Mouse (Mus musculus): ENCODE measurements around the gene Dpf2.
"Not testable (repeated sequence)": the region's sequence is repeated elsewhere in the genome, so short reads cannot be mapped to it uniquely, and the experiment has no call there.

Gene Dpf2

DNA sequence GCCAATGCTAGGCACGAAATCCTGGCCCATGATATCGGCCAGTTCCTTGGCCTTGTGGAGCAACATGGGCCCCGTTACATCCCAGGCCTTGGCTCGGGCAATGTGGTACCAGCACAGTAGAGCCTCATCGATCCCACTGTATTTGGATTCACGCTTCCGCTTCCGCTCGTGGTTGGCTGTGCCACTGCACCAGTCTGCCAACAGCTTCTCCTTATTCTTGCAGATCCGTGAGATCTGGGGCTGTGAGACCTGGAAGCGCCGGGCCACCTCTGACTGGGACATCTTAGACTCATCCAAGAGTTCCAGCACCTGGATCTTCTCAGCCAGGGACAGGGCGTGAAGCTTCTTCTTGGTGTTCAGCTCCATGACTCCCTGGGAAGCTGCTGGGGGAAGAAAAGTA, 20.1 kb downstream of the Dpf2 start:
- no peak for DNase-seq (ENCODE audit: low spot score)

GRCm38 (mm10) chr19:5892262-5892661, 20.5 kb downstream of the Dpf2 start:
- no peak for DNase-seq (ENCODE audit: low spot score)

DNA sequence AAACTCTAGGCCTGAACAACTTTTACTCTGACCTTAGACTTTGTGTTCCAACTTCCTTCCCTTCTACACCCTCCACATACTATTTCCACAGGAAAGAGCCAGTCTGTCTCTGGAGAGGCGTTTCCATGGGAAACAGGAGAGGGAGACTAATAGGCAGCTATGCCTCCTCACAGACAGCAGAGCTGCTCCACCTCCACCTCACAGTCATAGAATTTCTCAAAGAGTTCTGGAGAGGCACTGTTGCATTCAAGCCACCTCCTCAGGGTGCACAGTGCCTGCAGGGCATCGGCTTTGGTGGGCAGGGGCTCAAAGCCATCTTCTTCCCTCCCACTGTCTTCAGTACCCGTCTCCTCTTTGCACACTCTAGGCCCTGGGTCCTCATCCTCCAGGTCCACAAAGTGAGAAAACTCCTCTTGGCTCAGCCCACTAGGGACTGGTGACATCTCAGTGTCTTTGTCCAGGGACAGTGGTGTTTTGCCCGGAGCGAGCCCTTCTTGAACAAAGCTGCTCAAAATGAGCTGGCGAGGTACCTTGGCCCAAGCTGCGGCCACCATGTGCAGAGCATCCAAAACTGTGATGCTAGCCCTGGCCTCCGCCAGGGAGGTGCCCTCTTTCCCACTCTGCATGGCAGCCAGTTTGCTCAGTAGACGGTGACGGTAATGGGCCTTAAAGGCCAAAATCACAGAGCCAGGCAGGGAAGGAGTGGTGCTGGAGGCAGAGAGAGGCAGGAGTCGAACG, 21.1 kb downstream of the Dpf2 start:
- DNase-seq (ENCODE audit: low spot score): no peak

DNA sequence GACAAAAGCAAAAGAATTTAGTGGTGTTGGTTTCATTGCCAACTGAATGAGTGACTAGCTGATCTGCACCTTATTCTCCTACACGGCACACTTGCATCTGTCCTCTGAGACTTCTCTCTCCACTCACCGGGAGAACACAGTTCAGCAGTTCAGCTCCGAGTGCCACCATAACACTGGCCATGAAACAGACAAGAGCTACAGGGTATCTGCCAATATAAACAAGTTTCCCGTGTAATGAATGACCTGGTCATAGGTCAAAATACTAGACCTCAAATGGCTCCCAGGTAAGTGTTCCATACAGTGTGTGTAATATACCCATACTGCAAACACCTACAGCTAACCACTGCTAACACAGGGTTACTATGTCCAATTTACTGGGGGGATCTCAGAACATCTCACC, 23.6 kb downstream of the Dpf2 start:
- no peak for DNase-seq (ENCODE audit: low spot score)

- no peak for DNase-seq (ENCODE audit: low spot score)
Observed at GRCm38 (mm10) chr19:5887234-5887815, 25.5 kb downstream of the Dpf2 start.

DNA sequence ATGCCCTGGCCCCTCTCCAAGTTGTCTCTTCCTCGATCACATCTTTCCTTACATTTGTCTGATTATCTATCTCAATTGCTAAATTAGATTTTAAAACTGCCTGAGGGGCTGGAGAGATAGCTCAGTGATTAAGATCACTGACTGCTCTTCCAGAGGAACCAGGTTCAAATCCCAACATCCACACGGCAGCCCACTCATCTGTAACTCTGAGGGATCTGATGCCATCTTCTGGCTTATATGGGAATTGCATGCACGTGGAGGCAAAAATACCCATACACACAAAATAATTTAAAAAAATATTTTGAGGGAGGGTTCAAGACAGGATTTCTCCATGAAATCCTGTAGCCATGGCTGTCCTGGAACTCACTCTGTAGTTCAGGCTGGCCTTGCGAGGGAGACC, 27.0 kb downstream of the Dpf2 start:
- DNase-seq (ENCODE audit: low spot score): no peak

GRCm38 (mm10) chr19:5883935-5884334, 28.9 kb downstream of the Dpf2 start:
- no peak for DNase-seq (ENCODE audit: low spot score)

DNA sequence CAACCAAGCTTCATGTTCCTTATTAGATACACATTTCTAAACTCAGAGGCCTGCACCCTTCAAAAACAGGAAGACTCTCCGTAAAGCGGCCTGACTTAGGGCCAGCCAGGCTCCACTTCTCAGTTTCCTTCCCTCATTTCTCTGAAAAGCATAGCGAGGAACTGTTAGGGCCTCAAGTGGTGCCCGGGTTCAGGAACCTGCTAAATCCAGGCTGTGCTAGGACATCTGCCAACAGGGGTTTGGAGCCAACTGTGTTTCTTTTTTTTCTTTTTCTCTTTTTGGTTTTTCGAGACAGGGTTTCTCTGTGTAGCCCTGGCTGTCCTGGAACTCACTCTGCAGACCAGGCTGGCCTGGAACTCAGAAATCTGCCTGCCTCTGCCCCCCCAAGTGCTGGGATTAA, 30.7 kb downstream of the Dpf2 start:
- DNase-seq (ENCODE audit: low spot score): not testable (repeated sequence)

DNA sequence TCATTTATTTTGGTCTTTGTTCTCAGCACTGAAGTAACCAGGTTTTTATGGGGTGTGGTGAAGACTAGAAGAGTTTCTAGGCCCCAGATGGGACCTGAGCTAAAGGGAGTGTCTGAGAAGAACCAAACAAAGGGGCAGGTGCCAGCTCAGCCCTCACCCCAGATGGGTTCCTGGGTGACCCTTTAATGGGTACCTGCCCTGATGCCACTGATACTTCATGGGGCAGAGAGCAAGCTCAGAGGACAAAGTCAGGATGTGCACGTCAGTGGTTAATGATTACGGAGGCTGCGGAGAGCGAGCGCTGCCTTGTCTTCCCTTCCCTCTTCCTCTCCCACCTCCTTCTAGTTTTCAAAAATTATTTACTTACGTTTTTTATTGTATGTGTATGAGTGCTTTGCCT, 31.7 kb downstream of the Dpf2 start:
- no peak for DNase-seq (ENCODE audit: low spot score)

GRCm38 (mm10) chr19:5879735-5880134, 33.1 kb downstream of the Dpf2 start:
- no peak for DNase-seq (ENCODE audit: low spot score)

- no peak for DNase-seq (ENCODE audit: low spot score)
Observed at GRCm38 (mm10) chr19:5878916-5879315, 33.9 kb downstream of the Dpf2 start.

DNA sequence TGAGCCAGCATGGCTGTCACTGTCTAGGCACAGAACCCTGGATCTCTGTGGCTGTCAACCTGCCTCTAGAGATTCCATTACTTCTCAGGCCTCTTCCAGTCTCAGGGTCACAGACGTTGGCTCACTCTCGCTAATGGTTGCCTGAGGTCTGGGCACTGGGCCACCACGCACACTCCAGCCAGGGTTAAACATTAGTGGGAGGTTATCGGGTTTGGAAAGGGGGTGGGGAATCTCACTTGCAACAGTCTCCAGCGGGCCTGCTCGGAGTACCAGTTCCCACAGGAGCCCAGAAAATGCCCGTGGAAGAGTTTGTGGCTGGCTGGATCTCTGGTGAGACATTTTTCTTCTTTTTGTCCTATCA, 34.5 kb downstream of the Dpf2 start:
- no peak for DNase-seq (ENCODE audit: low spot score)

- DNase-seq (ENCODE audit: low spot score): peak; percentile 84
Observed at GRCm38 (mm10) chr19:5877618-5878361, 35.0 kb downstream of the Dpf2 start, which contains the start of gene Slc25a45. Gene Slc25a45 (plus strand): TSS chr19:5877808.

DNA sequence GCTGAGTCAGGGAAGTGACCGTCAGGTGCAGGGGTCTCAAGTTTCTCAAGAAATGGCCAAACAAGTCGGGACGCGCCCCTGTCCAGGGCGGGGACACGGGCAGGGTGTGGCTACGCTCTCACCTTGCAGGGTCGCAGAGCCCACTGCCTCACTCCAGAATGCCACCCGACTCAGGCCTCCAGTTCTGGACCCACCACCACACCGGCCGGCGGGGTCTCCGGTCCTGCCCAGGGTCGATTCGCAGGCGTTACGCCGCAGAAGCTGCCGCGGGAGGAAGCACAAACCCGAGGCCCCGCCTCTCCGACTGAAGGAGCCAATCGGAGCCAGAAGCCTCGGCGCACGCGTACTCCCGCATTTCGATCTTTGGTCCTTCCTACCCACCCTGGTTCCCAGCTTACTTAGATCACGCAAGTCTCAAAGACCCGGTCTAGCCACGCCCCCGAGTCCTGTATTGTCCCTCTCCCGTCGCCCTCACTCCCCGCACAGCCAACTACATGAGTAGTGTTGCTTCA, 37.8 kb downstream of the Dpf2 start, which contains the start of gene Frmd8:
Frmd8 (minus strand) TSS at position 306 of the 512 bp plus-strand sequence.
- DNase-seq (ENCODE audit: low spot score): peak; percentile 92

GRCm38 (mm10) chr19:5874391-5874968, 38.3 kb downstream of the Dpf2 start:
- DNase-seq (ENCODE audit: low spot score): no peak

GRCm38 (mm10) chr19:5872931-5873556, 39.8 kb downstream of the Dpf2 start:
- peak; percentile 39 for DNase-seq (ENCODE audit: low spot score)

GRCm38 (mm10) chr19:5872528-5872927, 40.3 kb downstream of the Dpf2 start:
- DNase-seq (ENCODE audit: low spot score): peak; percentile 22

- DNase-seq (ENCODE audit: low spot score): no peak
Observed at GRCm38 (mm10) chr19:5871683-5872082, 41.1 kb downstream of the Dpf2 start.

GRCm38 (mm10) chr19:5871273-5871672, 41.5 kb downstream of the Dpf2 start:
- DNase-seq (ENCODE audit: low spot score): peak; percentile 41

GRCm38 (mm10) chr19:5868096-5868495, 44.7 kb downstream of the Dpf2 start:
- DNase-seq (ENCODE audit: low spot score): no peak

DNA sequence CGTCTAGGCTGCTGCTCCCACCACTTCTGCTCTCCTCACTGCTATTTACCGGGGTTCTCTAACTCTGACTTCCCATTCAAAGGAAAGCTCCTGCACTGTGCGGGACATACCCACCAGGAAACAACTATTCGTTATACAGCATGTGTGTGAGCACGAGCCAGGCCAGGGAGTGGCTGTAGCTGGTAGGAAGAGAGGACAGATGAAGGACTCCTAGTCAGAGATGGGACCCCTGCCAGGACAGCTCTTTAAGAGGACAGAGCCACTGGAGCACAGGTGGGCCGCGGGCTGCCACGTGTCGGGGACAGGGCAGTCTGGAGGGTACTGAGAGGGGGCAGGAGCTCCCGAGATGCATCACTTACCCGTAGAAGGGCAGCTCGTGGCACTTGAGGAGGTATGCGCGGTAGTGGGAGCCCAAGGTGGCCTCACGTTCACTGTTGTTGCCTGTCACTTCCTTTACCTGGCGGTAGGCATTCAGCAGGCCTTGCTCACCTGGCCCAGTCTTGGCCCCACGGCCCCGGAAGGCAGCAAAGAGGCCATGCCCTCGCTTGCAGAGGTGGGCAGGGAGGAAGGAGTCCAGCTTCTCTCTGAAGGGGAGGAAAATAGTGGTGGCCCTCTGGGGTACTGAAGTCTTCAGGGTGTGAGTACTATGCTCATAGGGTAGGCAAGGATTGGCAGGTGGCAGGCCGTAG, 48.0 kb downstream of the Dpf2 start:
- DNase-seq (ENCODE audit: low spot score): no peak
